In the genomic region with DNA sequence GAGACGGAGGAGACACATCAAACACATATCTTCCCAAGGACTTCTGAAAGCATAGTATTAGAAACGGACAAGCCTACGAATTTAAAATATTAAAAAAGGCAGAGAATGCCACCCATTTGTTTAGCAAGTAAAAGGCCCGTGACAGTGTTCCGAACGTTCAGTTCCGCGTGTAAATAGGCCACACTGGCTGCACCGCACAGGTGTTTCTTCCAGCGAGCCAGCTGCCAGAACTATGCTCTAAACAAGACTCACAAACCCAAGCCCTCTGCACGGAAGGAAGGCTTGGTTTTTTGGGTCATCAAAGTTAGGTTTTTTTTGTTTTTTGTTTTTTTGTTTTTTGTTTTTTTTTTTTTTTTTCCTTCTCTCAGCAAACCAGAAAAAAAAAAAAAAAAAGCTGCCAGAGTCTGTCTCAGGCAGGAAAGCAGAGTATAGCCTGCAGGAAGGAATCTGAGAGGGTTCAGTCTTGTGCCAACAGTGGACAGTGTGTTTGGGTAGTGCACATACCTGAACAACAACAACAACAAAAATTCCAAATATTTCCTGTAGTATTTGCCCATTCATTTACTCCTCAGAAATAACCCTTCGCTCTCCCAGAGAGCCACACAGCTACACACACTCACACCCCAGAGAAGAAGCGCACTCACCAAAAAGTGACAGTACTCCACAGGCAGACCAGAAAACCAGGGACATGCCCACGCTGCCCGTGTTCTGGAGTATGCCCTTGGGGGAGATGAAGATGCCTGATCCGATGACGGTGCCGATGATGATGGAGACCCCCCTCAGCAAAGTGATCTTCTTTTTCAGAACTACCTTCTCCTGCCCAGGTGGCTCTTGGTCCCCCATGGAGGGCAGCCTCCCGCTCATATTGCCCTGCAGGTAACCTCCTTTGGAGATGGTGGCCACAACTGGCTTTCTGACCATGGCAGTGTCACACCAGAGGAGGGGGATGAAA, we compare ENCODE assay signal across 8 mouse cellular contexts. TPM values are rescaled to one million over a fixed set of nuclear protein-coding genes. Genes with fewer than 3 reads are reported as not detected.
DNase-seq lines count a peak whose midpoint lies in the region; ATAC-seq lines count a peak whose summit lies in the region.

No protein-coding gene starts in this region.

- H3K4me3 ChIP-seq in neural tube, embryonic 11.5 days (ENCODE audit: low read depth, low read length), result no peak overlapping the region
- H3K4me3 ChIP-seq in limb, embryonic 10.5 days, result peak overlapping the region; percentile 33
- peak overlapping the region; percentile 38 for H3K4me3 ChIP-seq in neural tube, embryonic 15.5 days (replicated peaks)

- no peak for DNase-seq in cerebellum, adult 11 months
- DNase-seq in neural tube, embryonic 11.5 days (ENCODE audit: low spot score), result no peak
- DNase-seq in neural tube, embryonic 10.5 days (ENCODE audit: extremely low spot score, low spot score), result no peak
- DNase-seq in limb, embryonic 10.5 days (ENCODE audit: low spot score), result no peak
- DNase-seq in left cerebral cortex, postnatal 25 days (ENCODE audit: low spot score in 2 of 2), result no peak
- DNase-seq in left cerebral cortex, adult 9 months (ENCODE audit: low spot score in 2 of 2), result no peak

- H3K9me3 ChIP-seq in neural tube, embryonic 11.5 days (ENCODE audit: control insufficient read depth, low read length), result no peaks in the 10 kb centered on the region
- H3K9me3 ChIP-seq in limb, embryonic 10.5 days (replicated peaks), result no peaks in the 10 kb centered on the region
- H3K9me3 ChIP-seq in neural tube, embryonic 15.5 days (replicated peaks), result no peaks in the 10 kb centered on the region

- no peaks in the 10 kb centered on the region for H3K4me1 ChIP-seq in neural tube, embryonic 11.5 days (ENCODE audit: control insufficient read depth, insufficient read depth, low read length)
- peaks cover 66% of the 10 kb centered on the region for H3K4me1 ChIP-seq in limb, embryonic 10.5 days
- H3K4me1 ChIP-seq in neural tube, embryonic 15.5 days, result peaks cover 15% of the 10 kb centered on the region

- no peak overlapping the region for H3K27ac ChIP-seq in neural tube, embryonic 11.5 days (ENCODE audit: low read depth, low read length)
- H3K27ac ChIP-seq in limb, embryonic 10.5 days, result peak overlapping the region; percentile 75
- H3K27ac ChIP-seq in neural tube, embryonic 15.5 days (replicated peaks), result no peak overlapping the region

- ATAC-seq in cerebellum, adult (ENCODE audit: insufficient number of reproducible peaks, low FRiP score, low TSS enrichment), result peak; percentile 26; the same call in 1 of the 2 replicates
- ATAC-seq in neural tube, embryonic 11.5 days (ENCODE audit: insufficient read depth, low FRiP score, low TSS enrichment), result 0 out of 2 replicates have a peak, but pooled peaks have one; percentile 10
- no peak for ATAC-seq in neural tube, embryonic 15.5 days (ENCODE audit: low FRiP score)

- intact Hi-C loops in left cerebral cortex, postnatal 25 days (cut with DNase I), result loop anchor here (2.0 to 5.0 kb wide), 2 partner anchors 20 to 465 kb away; no protein-coding TSS in a partner anchor

- H3K9ac ChIP-seq in neural tube, embryonic 11.5 days (ENCODE audit: low read length), result no peak overlapping the region
- peak overlapping the region; percentile 42; the same call in 1 of the 2 replicates for H3K9ac ChIP-seq in neural tube, embryonic 15.5 days (replicated peaks)

- H3K4me2 ChIP-seq in neural tube, embryonic 11.5 days (ENCODE audit: low read depth), result no peak overlapping the region
- H3K4me2 ChIP-seq in neural tube, embryonic 15.5 days, result peak overlapping the region; percentile 76

- WGBS in neural tube, embryonic 11.5 days, result 68% methylated on average over 19 of the region's 19 CpGs
- 73% methylated on average over 19 of the region's 19 CpGs for WGBS in limb, embryonic 10.5 days
- 76% methylated on average over 19 of the region's 19 CpGs for WGBS in neural tube, embryonic 15.5 days

- no peaks in the 10 kb centered on the region for H3K27me3 ChIP-seq in neural tube, embryonic 11.5 days (ENCODE audit: control insufficient read depth, insufficient read depth, low read length)
- no peaks in the 10 kb centered on the region for H3K27me3 ChIP-seq in limb, embryonic 10.5 days (ENCODE audit: low read depth, poor library complexity, severe bottlenecking)
- H3K27me3 ChIP-seq in neural tube, embryonic 15.5 days (replicated peaks), result no peaks in the 10 kb centered on the region

- H3K36me3 ChIP-seq in neural tube, embryonic 11.5 days (ENCODE audit: control insufficient read depth, insufficient read depth, low read length), result no peaks in the 10 kb centered on the region
- no peaks in the 10 kb centered on the region for H3K36me3 ChIP-seq in limb, embryonic 10.5 days
- H3K36me3 ChIP-seq in neural tube, embryonic 15.5 days, result no peaks in the 10 kb centered on the region

RNA-seq across cellular contexts. Expression of a gene that starts 0.8 kb away (rescaled TPM):
- polyA plus RNA-seq in neural tube, embryonic 11.5 days (2014; fragmentation: Nextera tagmentation; extraction: Ambion mirVana), result 1.2 and 1.5 TPM in 2 replicates
- polyA plus RNA-seq in limb, embryonic 10.5 days (2016; fragmentation: Nextera tagmentation; extraction: Ambion mirVana), result 1.8 and 3.6 TPM in 2 replicates
- 3.0 and 3.1 TPM in 2 replicates for polyA plus RNA-seq in neural tube, embryonic 15.5 days (2015; fragmentation: Nextera tagmentation; extraction: Ambion mirVana)
- total RNA-seq in left cerebral cortex, postnatal 25 days (2021), result 10 to 100 TPM; 22.9 to 26.3 TPM
